Mouse (Mus musculus) hindbrain, embryonic 12.5 days (tissue): ENCODE measurements around the gene Gli1. TPM values are rescaled to one million over a fixed set of nuclear protein-coding genes. Genes with fewer than 3 reads are reported as not detected.

Experiments
- ATAC-seq: fragments of 200-750 bp; cut with Nextera tagmentation; 2 replicates; pipeline ENCODE4 v1.8.0; 2017; ENCODE audit warnings: moderate TSS enrichment; ENCODE audit not compliant: low FRiP score
- H3K27ac ChIP-seq: fragments of 300-500 bp; sonication (generic); 2 replicates; pipeline ENCODE4 v1.5.1; 2016; ENCODE audit warnings: mild to moderate bottlenecking
- H3K27me3 ChIP-seq: fragments of 300-500 bp; sonication (generic); 2 replicates; pipeline ENCODE4 v1.6.1; 2016; ENCODE audit warnings: mild to moderate bottlenecking
- H3K36me3 ChIP-seq: fragments of 300-500 bp; sonication (generic); 2 replicates; pipeline ENCODE4 v1.6.1; 2016; ENCODE audit warnings: mild to moderate bottlenecking
- H3K4me1 ChIP-seq: fragments of 300-500 bp; sonication (generic); 2 replicates; pipeline ENCODE4 v1.6.1; 2016
- H3K4me2 ChIP-seq: fragments of 300-500 bp; sonication (generic); replicated peaks from 2 replicates; pipeline ENCODE4 v1.6.1; 2016; ENCODE audit warnings: mild to moderate bottlenecking
- H3K4me3 ChIP-seq: fragments of 300-500 bp; sonication (generic); 2 replicates; pipeline ENCODE4 v1.5.1; 2016; ENCODE audit warnings: mild to moderate bottlenecking
- H3K9ac ChIP-seq: fragments of 300-500 bp; sonication (generic); 2 replicates; pipeline ENCODE4 v1.6.1; 2016; ENCODE audit warnings: mild to moderate bottlenecking, moderate library complexity
- H3K9me3 ChIP-seq: fragments of 300-500 bp; sonication (generic); replicated peaks from 2 replicates; pipeline ENCODE4 v1.6.1; 2016; ENCODE audit warnings: mild to moderate bottlenecking
- WGBS: fragments of 180-500 bp; shearing (Covaris S2); methylation state at CpG from one replicate; pipeline ENCODE4 v1.1.7; 2016; 5-methylcytosine and 5-hydroxymethylcytosine counted together
- polyA plus RNA-seq: library from polyadenylated mRNA; unstranded; fragments of >200 nt; fragmentation: Nextera tagmentation; extraction: Ambion mirVana; gene quantifications from 2 replicates; pipeline ENCODE4 v1.2.1, GENCODE M21; 2016

Gene Gli1
- polyA plus RNA-seq, 1 experiment from 2014 or later: 3.7 TPM

- Histone ChIP-seq H3K4me1 (peaks cover 22% of the 10 kb centered on the region), H3K9me3 (no peaks in the 10 kb centered on the region), H3K36me3 (peaks cover 64% of the 10 kb centered on the region), H3K9ac (no peak overlapping the region), H3K4me2 (no peak overlapping the region), H3K27ac (no peak overlapping the region), H3K27me3 (no peaks in the 10 kb centered on the region), H3K4me3 (no peak overlapping the region)
- ATAC-seq: no peak
- WGBS: 86% methylated on average over 10 of the region's 10 CpGs
Observed at GRCm38 (mm10) chr10:127294895-127295510, 46.8 kb downstream of the Gli1 start.

- Histone ChIP-seq H3K4me1 (peaks cover 27% of the 10 kb centered on the region), H3K4me3 (no peak overlapping the region), H3K27me3 (no peaks in the 10 kb centered on the region), H3K9ac (no peak overlapping the region), H3K9me3 (no peaks in the 10 kb centered on the region), H3K36me3 (peaks cover 51% of the 10 kb centered on the region), H3K4me2 (no peak overlapping the region), H3K27ac (no peak overlapping the region)
- 85% methylated on average over 3 of the region's 3 CpGs for WGBS
- no peak for ATAC-seq
Observed at GRCm38 (mm10) chr10:127293590-127294113, 48.1 kb downstream of the Gli1 start.

- Histone ChIP-seq H3K4me1 (peaks cover 27% of the 10 kb centered on the region), H3K36me3 (peaks cover 46% of the 10 kb centered on the region), H3K9me3 (no peaks in the 10 kb centered on the region), H3K4me3 (no peak overlapping the region), H3K4me2 (no peak overlapping the region), H3K9ac (no peak overlapping the region), H3K27me3 (no peaks in the 10 kb centered on the region), H3K27ac (no peak overlapping the region)
- 91% methylated on average over 6 of the region's 6 CpGs for WGBS
- no peak for ATAC-seq
Observed at GRCm38 (mm10) chr10:127292987-127293538, 48.7 kb downstream of the Gli1 start.

- Histone ChIP-seq H3K4me2 (peak overlapping the region; percentile 92), H3K4me1 (peaks cover 37% of the 10 kb centered on the region), H3K4me3 (peak overlapping the region; percentile 66), H3K27ac (peak overlapping the region; percentile 97; the same call in 1 of the 2 replicates), H3K9ac (peak overlapping the region; percentile 56), H3K36me3 (peaks cover 36% of the 10 kb centered on the region), H3K9me3 (no peaks in the 10 kb centered on the region), H3K27me3 (no peaks in the 10 kb centered on the region)
- ATAC-seq: no peak
- WGBS: 53% methylated on average over 5 of the region's 5 CpGs
Observed at GRCm38 (mm10) chr10:127291881-127292638, 49.7 kb downstream of the Gli1 start.

GRCm38 (mm10) chr10:127290930-127291880, 50.6 kb downstream of the Gli1 start:
- Histone ChIP-seq H3K27ac (peak overlapping the region; percentile 97), H3K4me1 (peaks cover 45% of the 10 kb centered on the region), H3K9ac (peak overlapping the region; percentile 56), H3K9me3 (no peaks in the 10 kb centered on the region), H3K36me3 (peaks cover 33% of the 10 kb centered on the region), H3K27me3 (no peaks in the 10 kb centered on the region), H3K4me3 (peak overlapping the region; percentile 66), H3K4me2 (peak overlapping the region; percentile 92)
- peak; percentile 46 for ATAC-seq
- WGBS: 6% methylated on average over 19 of the region's 19 CpGs

- Histone ChIP-seq H3K4me3 (peak overlapping the region; percentile 66), H3K27ac (peak overlapping the region; percentile 97), H3K4me1 (peaks cover 52% of the 10 kb centered on the region), H3K27me3 (no peaks in the 10 kb centered on the region), H3K36me3 (peaks cover 33% of the 10 kb centered on the region), H3K9me3 (no peaks in the 10 kb centered on the region), H3K4me2 (peak overlapping the region; percentile 92), H3K9ac (peak overlapping the region; percentile 56)
- under 1% methylated on average over 42 of the region's 47 CpGs for WGBS
- ATAC-seq: peak; percentile 92
Observed at GRCm38 (mm10) chr10:127290307-127290929, 51.4 kb downstream of the Gli1 start.

- 2% methylated on average over 15 of the region's 15 CpGs for WGBS
- H3K27ac ChIP-seq: peak overlapping the region; percentile 97
- H3K4me3 ChIP-seq: peak overlapping the region; percentile 66
- H3K36me3 ChIP-seq: peaks cover 33% of the 10 kb centered on the region
- H3K9ac ChIP-seq: peak overlapping the region; percentile 88
- no peaks in the 10 kb centered on the region for H3K27me3 ChIP-seq
- peaks cover 57% of the 10 kb centered on the region for H3K4me1 ChIP-seq
- H3K9me3 ChIP-seq: no peaks in the 10 kb centered on the region
- peak overlapping the region; percentile 92 for H3K4me2 ChIP-seq
- peak; percentile 4 for ATAC-seq
Observed at GRCm38 (mm10) chr10:127289573-127290191, 52.1 kb downstream of the Gli1 start.

- Histone ChIP-seq H3K9me3 (no peaks in the 10 kb centered on the region), H3K36me3 (peaks cover 33% of the 10 kb centered on the region), H3K4me3 (peak within 1 kb of the TSS; percentile 66), H3K27ac (peak within 1 kb of the TSS; percentile 97), H3K4me2 (peak within 1 kb of the TSS; percentile 92), H3K4me1 (peaks cover 58% of the 10 kb centered on the region), H3K27me3 (no peaks in the 10 kb centered on the region), H3K9ac (peak within 1 kb of the TSS; percentile 88)
- ATAC-seq: peak; percentile 14
- WGBS: under 1% methylated on average over 55 of the region's 65 CpGs
Observed at GRCm38 (mm10) chr10:127288800-127289572, 52.8 kb downstream of the Gli1 start, which contains the start of gene Mbd6. Mbd6 (minus strand) TSS chr10:127289018.

GRCm38 (mm10) chr10:127288328-127288799, 53.4 kb downstream of the Gli1 start:
- H3K4me1 ChIP-seq: peaks cover 56% of the 10 kb centered on the region
- peaks cover 34% of the 10 kb centered on the region for H3K36me3 ChIP-seq
- H3K4me2 ChIP-seq: peak overlapping the region; percentile 92
- no peaks in the 10 kb centered on the region for H3K9me3 ChIP-seq
- no peaks in the 10 kb centered on the region for H3K27me3 ChIP-seq
- H3K4me3 ChIP-seq: peak overlapping the region; percentile 66
- peak overlapping the region; percentile 88 for H3K9ac ChIP-seq
- ATAC-seq: peak; percentile 0
- peak overlapping the region; percentile 97 for H3K27ac ChIP-seq
- WGBS: 0% methylated on average over 21 of the region's 28 CpGs

- no peak for ATAC-seq
- Histone ChIP-seq H3K9me3 (no peaks in the 10 kb centered on the region), H3K4me2 (peak overlapping the region; percentile 92), H3K9ac (peak overlapping the region; percentile 88), H3K36me3 (peaks cover 38% of the 10 kb centered on the region), H3K27ac (peak overlapping the region; percentile 97), H3K27me3 (no peaks in the 10 kb centered on the region), H3K4me3 (peak overlapping the region; percentile 66), H3K4me1 (peaks cover 52% of the 10 kb centered on the region)
- 5% methylated on average over 3 of the region's 3 CpGs for WGBS
Observed at GRCm38 (mm10) chr10:127287936-127288293, 53.9 kb downstream of the Gli1 start.
